In the genomic region with DNA sequence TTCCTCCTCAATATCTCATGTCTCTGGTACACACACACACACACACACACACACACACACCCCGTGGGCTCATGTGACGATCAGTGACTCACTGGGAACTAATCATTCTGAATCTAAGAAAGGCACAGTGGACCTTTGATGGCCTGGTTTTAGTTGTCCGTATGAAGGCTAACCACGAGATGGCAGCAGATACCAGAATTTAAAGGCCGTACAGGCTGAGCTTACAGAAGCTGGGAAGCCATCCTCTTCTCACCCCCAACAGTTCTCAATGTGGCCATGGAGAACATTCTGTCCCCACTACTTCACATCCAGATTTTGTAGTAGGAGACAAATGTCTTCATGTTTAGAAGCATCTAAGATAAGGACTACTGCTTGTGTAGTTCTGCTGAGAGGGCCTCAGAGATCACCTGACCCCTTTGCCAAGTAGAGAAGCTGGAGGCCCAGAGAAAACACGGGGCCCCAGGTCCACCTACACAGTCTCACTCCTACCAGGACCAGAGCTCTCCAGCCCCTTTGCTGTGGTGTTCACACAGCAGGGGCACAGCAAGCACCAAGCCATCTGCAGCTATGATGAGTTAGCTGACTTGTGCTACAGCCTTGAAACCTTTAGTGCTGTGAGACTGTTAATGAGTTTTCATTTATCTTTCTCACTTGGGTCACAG, we compare ENCODE assay signal across 9 mouse cellular contexts.
DNase-seq lines count a peak whose midpoint lies in the region; ATAC-seq and TF ChIP-seq lines count a peak whose summit lies in the region.
"Had no signal": no experiment of that assay in that cellular context is flagged by ENCODE, and none has a peak within 500 bp of the region (broad histone marks: within the 10 kb centered on the region; RNA-seq: fewer than 3 reads in every experiment).

No protein-coding gene starts in this region.

- no peak overlapping the region for H3K4me3 ChIP-seq in hindbrain, embryonic 11.5 days (ENCODE audit: low read depth, low read length)
- no peak overlapping the region for H3K4me3 ChIP-seq in lung, postnatal 0 days (ENCODE audit: low read depth, low read length)

- WGBS in hindbrain, embryonic 11.5 days = 28% methylated on average over 6 of the region's 6 CpGs
- WGBS in lung, postnatal 0 days = 16% methylated on average over 6 of the region's 6 CpGs

- DNase-seq in MEL-GATA-1-ER (ENCODE audit: extremely low read depth, low read depth) = peak; percentile 38
- DNase-seq in cerebellum, adult 8-10 months = peak; percentile 66
- peak; percentile 69 to 89 for DNase-seq in frontal cortex, adult 2 months (ENCODE audit: extremely low spot score in 1 of 2, low spot score in 1 of 2)
- DNase-seq in hindbrain, embryonic 11.5 days (ENCODE audit: low spot score) = peak; percentile 85
- peak; percentile 85 for DNase-seq in layer of hippocampus, adult 9-11 months
- peak; percentile 94 for DNase-seq in lung, postnatal 0 days (ENCODE audit: low spot score)
- DNase-seq in ovary, postnatal 14 days (ENCODE audit: low spot score) = peak; percentile 64
- DNase-seq in thymus, postnatal 14 days = peak; percentile 74

- TF ChIP-seq CTCF in lung, postnatal 0 days (IDR thresholded peaks at IDR 0.05) = peak; percentile 91

- no peaks in the 10 kb centered on the region for H3K27me3 ChIP-seq in hindbrain, embryonic 11.5 days (ENCODE audit: control insufficient read depth, insufficient read depth, low read length)
- H3K27me3 ChIP-seq in lung, postnatal 0 days (replicated peaks; ENCODE audit: insufficient read depth, low read length) = no peaks in the 10 kb centered on the region

- H3K4me2 ChIP-seq in hindbrain, embryonic 11.5 days (replicated peaks; ENCODE audit: low read depth, low read length) = no peak overlapping the region
- H3K4me2 ChIP-seq in lung, postnatal 0 days (replicated peaks; ENCODE audit: low read depth, low read length) = no peak overlapping the region

- TF ChIP-seq EP300 in lung, postnatal 0 days (IDR thresholded peaks at IDR 0.05) = peak; percentile 81

- H3K4me1 ChIP-seq in hindbrain, embryonic 11.5 days (replicated peaks; ENCODE audit: control insufficient read depth, insufficient read depth, low read length) = no peaks in the 10 kb centered on the region
- H3K4me1 ChIP-seq in lung, postnatal 0 days (ENCODE audit: insufficient read depth, low read depth, low read length) = no peaks in the 10 kb centered on the region

- no peak overlapping the region for H3K27ac ChIP-seq in hindbrain, embryonic 11.5 days (ENCODE audit: low read depth, low read length)
- peak overlapping the region; percentile 39 for H3K27ac ChIP-seq in lung, postnatal 0 days (ENCODE audit: low read length)

- no peaks in the 10 kb centered on the region for H3K9me3 ChIP-seq in hindbrain, embryonic 11.5 days (ENCODE audit: control insufficient read depth, low read length)
- H3K9me3 ChIP-seq in lung, postnatal 0 days (ENCODE audit: low read length) = no peaks in the 10 kb centered on the region
- H3K9me3 ChIP-seq: megakaryocyte, embryonic 14.5 days had no signal

- no peaks in the 10 kb centered on the region; the same call in 1 of the 2 replicates for H3K36me3 ChIP-seq in hindbrain, embryonic 11.5 days (ENCODE audit: control insufficient read depth, insufficient read depth, low read length)
- H3K36me3 ChIP-seq in lung, postnatal 0 days (ENCODE audit: insufficient read depth, low read length) = peaks cover 16% of the 10 kb centered on the region

- peak; percentile 79; the same call in 1 of the 2 replicates for ATAC-seq in hindbrain, embryonic 11.5 days (ENCODE audit: low FRiP score)
- ATAC-seq in lung, postnatal 0 days = peak; percentile 89

- no peak overlapping the region for H3K9ac ChIP-seq in hindbrain, embryonic 11.5 days (ENCODE audit: low read depth, low read length)
- H3K9ac ChIP-seq in lung, postnatal 0 days (replicated peaks; ENCODE audit: low read depth) = no peak overlapping the region

Comparison
In these comparisons a context has a peak if more than half of its experiments do, and no peak if none do; other contexts are left out.
1. DNase-seq: peak in every context shown above with its lines; median percentile 94 in lung, postnatal 0 days; 85 in hindbrain, embryonic 11.5 days; 85 in layer of hippocampus, adult 9-11 months; 79 in frontal cortex, adult 2 months; 74 in thymus, postnatal 14 days; 66 in cerebellum, adult 8-10 months; 64 in ovary, postnatal 14 days; 38 in MEL-GATA-1-ER.